Mouse (Mus musculus) forebrain, postnatal 0 days (tissue): ENCODE data around the gene Sumf1. TPM values are rescaled to one million over a fixed set of nuclear protein-coding genes. Genes with fewer than 3 reads are reported as not detected.

Experiments
- ATAC-seq: fragments of 200-750 bp; cut with Nextera tagmentation; 2 replicates; pipeline ENCODE4 v1.8.0; 2017; ENCODE audit warnings: mild to moderate bottlenecking, moderate library complexity
- DNase-seq: peaks from one replicate; pipeline ENCODE4 v3.0.0-alpha.2; 2015
- H3K27ac ChIP-seq: fragments of 300-500 bp; sonication (generic); 2 replicates; pipeline ENCODE4 v1.5.1; 2014; ENCODE audit warnings: low read depth, mild to moderate bottlenecking, antibody characterized with exemption, low read length, moderate library complexity, mixed read lengths
- H3K27me3 ChIP-seq: fragments of 300-500 bp; sonication (generic); 2 replicates; pipeline ENCODE4 v1.6.1; 2014; ENCODE audit warnings: mild to moderate bottlenecking, low read length, mixed read lengths; ENCODE audit not compliant: insufficient read depth
- H3K36me3 ChIP-seq: fragments of 300-500 bp; sonication (generic); 2 replicates; pipeline ENCODE4 v1.6.1; 2014; ENCODE audit warnings: mild to moderate bottlenecking, moderate library complexity; ENCODE audit not compliant: insufficient read depth
- H3K4me1 ChIP-seq: fragments of 300-500 bp; sonication (generic); 2 replicates; pipeline ENCODE4 v1.6.1; 2014; ENCODE audit warnings: antibody characterized with exemption; ENCODE audit not compliant: insufficient read depth
- H3K4me2 ChIP-seq: fragments of 300-500 bp; sonication (generic); 2 replicates; pipeline ENCODE4 v1.6.1; 2014; ENCODE audit warnings: low read depth, mild to moderate bottlenecking, moderate library complexity
- H3K4me3 ChIP-seq: fragments of 300-500 bp; sonication (generic); 2 replicates; pipeline ENCODE4 v1.5.1; 2014; ENCODE audit warnings: low read depth, low read length, mixed read lengths
- H3K9ac ChIP-seq: fragments of 300-500 bp; sonication (generic); 2 replicates; pipeline ENCODE4 v1.6.1; 2014; ENCODE audit warnings: mild to moderate bottlenecking
- H3K9me3 ChIP-seq: fragments of 300-500 bp; sonication (generic); 2 replicates; pipeline ENCODE4 v1.6.1; 2016; ENCODE audit warnings: low read length
- CTCF ChIP-seq: sonication (generic); IDR thresholded peaks from 2 replicates; pipeline ENCODE4 v1.5.1; 2016; ENCODE audit warnings: antibody characterized with exemption, control low read depth, low read depth
- WGBS: fragments of 180-500 bp; shearing (Covaris S2); extraction: QIAGEN DNeasy Blood & Tissue Kit; methylation state at CpG from one replicate; pipeline ENCODE4 v1.1.7; 2014; 5-methylcytosine and 5-hydroxymethylcytosine counted together
- polyA plus RNA-seq: library from polyadenylated mRNA; unstranded; fragments of >200 nt; fragmentation: Nextera tagmentation; extraction: Ambion mirVana; gene quantifications from 2 replicates; pipeline ENCODE4 v1.2.1, GENCODE M21; 2015
- total RNA-seq: library from RNA; depleted of rRNA; stranded (reverse); fragments of >200 nt; gene quantifications from 2 replicates; pipeline ENCODE4 v1.2.3, GENCODE M21; 2014

Sumf1 gene
- total and polyA plus RNA-seq, 2 experiments from 2014 or later: 11.6 to 18.3 TPM

DNA sequence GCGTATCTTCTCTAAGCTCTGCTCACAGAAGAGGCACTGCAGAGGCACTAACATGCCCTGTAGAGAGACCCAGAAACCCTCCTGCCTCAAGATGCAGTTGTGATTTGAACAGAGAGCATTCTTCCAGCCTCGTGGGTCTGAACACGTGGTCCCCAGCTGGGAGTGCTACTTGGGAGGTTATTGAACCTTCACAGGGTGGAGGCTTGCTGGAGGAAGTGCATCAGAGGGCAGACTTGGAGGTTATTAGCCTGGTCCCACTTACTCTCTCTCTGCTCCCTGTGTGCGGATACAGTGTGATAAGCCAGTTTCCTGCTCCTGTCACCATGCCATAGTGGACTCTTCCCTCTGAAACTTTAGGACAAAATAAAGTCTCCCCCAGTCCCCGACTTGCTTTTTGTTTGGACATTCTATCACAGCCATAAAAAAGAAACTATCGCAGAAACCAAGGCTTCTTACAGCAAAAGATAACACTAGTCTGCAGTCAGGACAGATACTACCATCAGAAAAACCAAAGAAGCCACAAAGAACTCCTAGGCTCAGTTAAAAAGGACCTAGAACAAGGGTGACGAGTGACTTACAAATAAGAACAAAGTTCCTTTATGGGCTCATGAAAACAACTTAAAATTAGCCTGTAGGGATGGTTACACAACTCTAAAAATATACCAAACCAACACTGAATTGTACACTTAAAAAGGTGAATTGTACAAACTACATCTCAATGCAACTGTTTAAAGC is 17.3 kb downstream of the Sumf1 start:
- H3K4me3 ChIP-seq: no peak overlapping the region
- no peak overlapping the region for H3K9ac ChIP-seq
- H3K36me3 ChIP-seq: peaks cover 15% of the 10 kb centered on the region
- no peak overlapping the region for H3K4me2 ChIP-seq
- WGBS: 81% methylated on average over 7 of the region's 7 CpGs
- no peaks in the 10 kb centered on the region for H3K4me1 ChIP-seq
- H3K27ac ChIP-seq: no peak overlapping the region
- ATAC-seq (no peak), DNase-seq (no peak)
- TF ChIP-seq CTCF: no peak
- no peaks in the 10 kb centered on the region for H3K9me3 ChIP-seq
- no peaks in the 10 kb centered on the region for H3K27me3 ChIP-seq

DNA sequence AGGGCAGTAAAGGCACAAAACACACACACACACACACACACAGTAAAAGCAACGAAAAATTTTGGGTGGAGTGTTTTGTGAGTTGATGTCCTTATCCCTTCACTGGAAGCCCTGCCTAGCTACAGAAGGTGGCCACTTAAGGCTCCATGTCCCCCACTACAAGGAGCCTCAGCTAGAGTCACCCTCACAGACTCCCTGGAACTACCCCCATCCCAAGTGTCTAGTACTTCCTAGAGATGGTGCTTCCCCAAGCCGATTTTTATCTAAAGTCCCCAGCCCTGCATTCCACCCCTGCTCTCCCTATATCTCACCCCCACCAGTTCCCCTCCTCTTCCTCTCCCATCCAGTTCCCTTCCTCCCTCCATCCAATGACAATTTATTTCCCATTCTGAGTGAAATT is 19.8 kb downstream of the Sumf1 start:
- H3K4me1 ChIP-seq: no peaks in the 10 kb centered on the region
- no peak overlapping the region for H3K4me3 ChIP-seq
- no peak overlapping the region for H3K27ac ChIP-seq
- no peak for DNase-seq
- H3K4me2 ChIP-seq: no peak overlapping the region
- no peak overlapping the region for H3K9ac ChIP-seq
- no peaks in the 10 kb centered on the region for H3K27me3 ChIP-seq
- no peak for ATAC-seq
- H3K9me3 ChIP-seq: no peaks in the 10 kb centered on the region
- no peaks in the 10 kb centered on the region for H3K36me3 ChIP-seq
- 92% methylated on average over 2 of the region's 2 CpGs for WGBS
- no peak for TF ChIP-seq CTCF

DNA sequence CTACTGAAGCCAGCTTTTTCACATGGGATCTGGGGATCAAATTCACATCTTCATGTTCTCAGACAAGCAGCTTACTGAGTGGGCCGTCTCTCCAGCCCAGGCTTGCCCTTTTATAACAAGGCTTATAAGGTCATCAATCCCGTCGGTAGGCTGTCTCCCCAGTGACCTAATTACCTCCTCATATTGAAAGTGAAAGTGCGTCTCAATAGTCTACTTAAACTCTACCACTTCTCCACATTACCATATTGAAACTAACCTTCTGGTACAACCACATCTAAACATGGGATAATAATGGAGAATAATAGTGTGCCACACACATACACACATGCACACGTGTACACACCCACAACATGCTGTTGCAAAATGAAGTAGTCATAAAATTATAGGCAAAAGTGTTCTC is 20.4 kb downstream of the Sumf1 start:
- H3K4me2 ChIP-seq: no peak overlapping the region
- no peak overlapping the region for H3K4me3 ChIP-seq
- H3K36me3 ChIP-seq: no peaks in the 10 kb centered on the region
- H3K4me1 ChIP-seq: no peaks in the 10 kb centered on the region
- DNase-seq (no peak), ATAC-seq (no peak)
- WGBS: 71% methylated on average over 5 of the region's 5 CpGs
- H3K27me3 ChIP-seq: no peaks in the 10 kb centered on the region
- no peak overlapping the region for H3K27ac ChIP-seq
- no peak overlapping the region for H3K9ac ChIP-seq
- no peak for TF ChIP-seq CTCF
- no peaks in the 10 kb centered on the region for H3K9me3 ChIP-seq

DNA sequence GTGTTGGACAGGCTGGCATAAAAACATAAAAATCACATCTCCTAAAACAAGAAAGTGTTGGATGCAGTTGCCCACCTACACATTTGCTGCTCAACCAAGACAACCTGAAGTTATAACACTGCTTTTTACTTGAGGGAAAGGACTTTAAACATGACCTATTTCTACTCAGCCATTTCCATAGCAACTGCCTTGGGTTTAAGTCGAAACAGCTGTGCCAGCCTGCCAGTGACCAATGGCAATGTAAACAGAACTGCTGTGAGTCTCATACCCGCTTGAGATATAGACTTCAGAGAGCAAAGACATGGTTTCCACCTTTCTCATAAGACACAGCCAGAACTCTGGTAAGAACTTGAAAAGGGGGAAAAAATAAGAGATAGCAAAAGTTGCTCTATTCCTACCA is 24.8 kb downstream of the Sumf1 start:
- Histone ChIP-seq H3K9me3 (no peaks in the 10 kb centered on the region), H3K4me1 (no peaks in the 10 kb centered on the region), H3K36me3 (no peaks in the 10 kb centered on the region), H3K4me2 (no peak overlapping the region), H3K27ac (no peak overlapping the region), H3K4me3 (no peak overlapping the region), H3K9ac (no peak overlapping the region), H3K27me3 (no peaks in the 10 kb centered on the region)
- WGBS: 73% methylated on average over 2 of the region's 2 CpGs
- ATAC-seq: no peak
- DNase-seq: no peak
- TF ChIP-seq CTCF: no peak

DNA sequence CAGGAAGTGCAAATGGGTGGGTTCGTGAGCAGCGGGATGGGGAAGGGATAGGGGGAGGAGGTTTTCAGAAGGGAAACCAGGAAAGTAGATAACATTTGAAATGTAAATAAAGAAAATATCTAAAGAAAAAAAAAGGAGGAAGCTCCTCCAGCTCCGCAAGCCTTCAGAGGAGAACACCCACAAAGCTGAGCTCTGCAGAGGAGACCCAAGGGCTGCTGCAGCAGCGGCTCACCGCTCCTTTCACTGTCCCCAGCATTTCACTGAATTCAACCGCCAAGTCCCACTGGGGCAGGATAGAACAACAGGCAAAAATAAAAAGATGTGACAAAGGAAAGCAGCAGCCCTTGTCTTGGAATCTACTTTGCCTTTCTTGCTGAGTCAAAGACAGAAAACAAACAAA is 28.5 kb downstream of the Sumf1 start:
- Histone ChIP-seq H3K9me3 (no peaks in the 10 kb centered on the region), H3K27me3 (no peaks in the 10 kb centered on the region), H3K4me1 (no peaks in the 10 kb centered on the region), H3K4me2 (no peak overlapping the region), H3K9ac (no peak overlapping the region), H3K4me3 (no peak overlapping the region), H3K36me3 (0 out of 2 replicates have a peak, but pooled peaks cover 3% of the 10 kb centered on the region), H3K27ac (no peak overlapping the region)
- 48% methylated on average over 6 of the region's 6 CpGs for WGBS
- ATAC-seq: no peak
- no peak for DNase-seq
- no peak for TF ChIP-seq CTCF

DNA sequence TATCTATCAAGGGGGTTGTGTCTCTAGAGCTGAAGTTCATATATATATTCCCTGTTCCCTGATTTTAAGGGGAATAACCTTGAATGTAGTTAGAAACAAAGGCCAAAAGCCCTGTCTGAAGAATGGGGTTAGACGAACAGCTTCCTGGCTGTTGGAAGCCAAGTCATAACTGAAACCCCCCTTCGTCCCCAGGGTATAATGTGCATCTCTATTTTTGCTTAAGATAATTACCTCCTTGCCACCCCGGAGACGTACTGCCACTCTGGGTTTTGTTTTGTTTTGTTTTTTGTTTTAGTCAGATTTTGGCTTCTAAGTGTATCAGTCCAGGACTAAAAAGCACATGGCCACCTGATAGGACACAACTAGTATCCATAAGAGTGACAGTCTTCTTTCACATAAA is 31.1 kb downstream of the Sumf1 start:
- Histone ChIP-seq H3K36me3 (0 out of 2 replicates have a peak, but pooled peaks cover 8% of the 10 kb centered on the region), H3K27ac (no peak overlapping the region), H3K9ac (no peak overlapping the region), H3K27me3 (no peaks in the 10 kb centered on the region), H3K4me2 (no peak overlapping the region), H3K4me1 (no peaks in the 10 kb centered on the region), H3K4me3 (no peak overlapping the region), H3K9me3 (no peaks in the 10 kb centered on the region)
- DNase-seq (no peak), ATAC-seq (no peak)
- WGBS: 89% methylated on average over 4 of the region's 4 CpGs
- no peak for TF ChIP-seq CTCF

DNA sequence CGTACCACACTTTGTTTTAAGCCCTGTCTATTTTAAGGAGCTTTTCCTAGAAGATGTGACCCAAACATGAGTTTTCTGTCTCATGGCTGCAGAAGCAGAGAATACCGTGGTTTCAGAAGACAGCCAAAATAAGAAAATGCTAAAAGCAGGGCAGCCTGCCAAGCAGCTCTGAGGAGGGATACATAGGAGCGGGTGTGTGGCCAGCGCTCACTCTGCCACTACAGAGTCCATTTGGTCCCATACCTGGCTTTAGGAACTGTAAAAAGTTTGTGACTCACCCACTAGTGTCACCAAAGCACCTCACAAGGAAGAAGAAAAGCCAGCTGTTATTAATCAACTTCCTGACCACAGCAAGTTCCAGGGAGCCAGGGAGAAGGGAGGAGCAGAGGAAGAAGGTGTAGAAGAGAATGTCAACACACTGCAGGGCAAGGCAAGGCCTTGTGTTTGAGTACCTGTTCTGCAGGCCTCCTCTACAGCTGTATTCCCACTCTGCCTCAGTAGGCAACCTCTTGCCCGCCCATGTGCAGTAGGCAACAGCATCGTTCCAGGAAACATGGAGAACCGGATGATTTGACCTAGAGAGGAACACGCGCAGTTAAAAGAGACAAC is 32.6 kb downstream of the Sumf1 start:
- WGBS: 83% methylated on average over 9 of the region's 9 CpGs
- 0 out of 2 replicates have a peak, but pooled peaks cover 8% of the 10 kb centered on the region for H3K36me3 ChIP-seq
- no peaks in the 10 kb centered on the region for H3K27me3 ChIP-seq
- H3K9ac ChIP-seq: no peak overlapping the region
- H3K4me1 ChIP-seq: peaks cover 6% of the 10 kb centered on the region; the same call in 1 of the 2 replicates
- no peak overlapping the region for H3K4me2 ChIP-seq
- ATAC-seq: no peak
- DNase-seq: no peak
- H3K27ac ChIP-seq: no peak overlapping the region
- no peak for TF ChIP-seq CTCF
- no peak overlapping the region for H3K4me3 ChIP-seq
- H3K9me3 ChIP-seq: no peaks in the 10 kb centered on the region
